Mouse (Mus musculus): ENCODE data around the gene Proca1.

- no peak for TF ChIP-seq GATA1 (IDR thresholded peaks at IDR 0.05; ENCODE audit: low read length)
- no peak for TF ChIP-seq TAL1 (IDR thresholded peaks at IDR 0.05; ENCODE audit: low read length)
These were observed 1.4 kb downstream of the Proca1 start for GRCm38 (mm10) chr11:78194411-78195100.

Measured in erythroblast, embryonic 14.5 days (primary cell).